Mouse (Mus musculus) ovary, adult 18-20 months (tissue): ENCODE results near the gene Tmem255a.

Experiments
- DNase-seq: peaks from one replicate; pipeline ENCODE4 v3.0.0; 2022; ENCODE audit warnings: low spot score, mixed read lengths

Gene Tmem255a

DNA sequence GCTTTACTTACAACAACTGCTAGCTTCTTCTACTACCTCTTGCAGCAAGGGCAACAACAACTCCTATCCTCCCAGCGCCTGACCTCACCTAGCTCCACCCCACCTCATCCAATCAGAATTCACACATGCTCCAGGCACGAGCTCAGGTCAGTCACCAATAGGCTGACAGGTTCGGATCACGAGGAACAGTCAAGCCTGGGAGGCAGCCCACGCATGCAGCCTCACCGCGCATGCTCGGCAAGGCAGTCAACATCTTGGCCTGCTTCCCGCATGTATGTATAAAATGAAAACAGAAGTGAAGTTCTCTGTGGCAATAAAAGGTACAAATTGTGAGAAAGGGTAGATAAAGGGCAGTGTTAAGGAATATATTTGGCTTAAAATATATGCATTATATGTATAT lies 86.2 kb downstream of the Tmem255a start:
- no peak for DNase-seq

- DNase-seq = no peak
Measured at GRCm38 (mm10) chrX:38165315-38165714, 86.9 kb downstream of the Tmem255a start.

DNA sequence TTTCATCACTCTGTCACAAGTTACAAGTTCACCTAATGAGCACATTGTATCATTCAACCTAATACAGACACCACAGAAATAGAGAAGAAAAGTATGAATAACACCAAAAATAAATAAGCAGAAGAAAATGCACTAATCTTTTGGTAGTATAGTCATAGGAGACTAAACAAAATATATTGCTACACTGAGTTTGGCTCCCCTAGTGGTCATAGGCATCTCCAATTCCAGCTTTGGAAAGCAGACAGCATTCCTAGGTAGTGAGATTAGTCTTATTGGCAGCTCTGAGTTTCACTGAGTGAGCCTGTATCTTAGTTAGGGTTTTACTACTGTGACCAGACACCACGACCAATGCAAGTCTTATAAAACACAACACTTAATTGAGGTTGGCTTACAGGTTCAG lies 93.1 kb downstream of the Tmem255a start:
- DNase-seq = no peak
